Mouse (Mus musculus) stomach, postnatal 0 days (tissue): ENCODE measurements around the gene Actrt3.
"Not testable (repeated sequence)": the region's sequence is repeated elsewhere in the genome, so short reads cannot be mapped to it uniquely, and the experiment has no call there.

Source experiments
- CTCF ChIP-seq: IDR thresholded peaks from 2 replicates; pipeline ENCODE4 v1.5.1; 2016; ENCODE audit warnings: antibody characterized with exemption, low read depth, mild to moderate bottlenecking, moderate library complexity
- EP300 ChIP-seq: optimal IDR thresholded peaks from 2 replicates; pipeline ENCODE3; 2016; ENCODE audit warnings: antibody characterized with exemption

GRCm38 (mm10) chr3:30566333-30566732 is 33.4 kb downstream of the Actrt3 start:
- TF ChIP-seq EP300, CTCF: not testable (repeated sequence)
